Mouse (Mus musculus): ENCODE data around the gene Eefsec. TPM values are rescaled to one million over a fixed set of nuclear protein-coding genes. Genes with fewer than 3 reads are reported as not detected.

Eefsec gene
- polyA plus RNA-seq (2015; fragmentation: Nextera tagmentation; extraction: Ambion mirVana): 37.7 and 42.4 TPM in 2 replicates

DNA sequence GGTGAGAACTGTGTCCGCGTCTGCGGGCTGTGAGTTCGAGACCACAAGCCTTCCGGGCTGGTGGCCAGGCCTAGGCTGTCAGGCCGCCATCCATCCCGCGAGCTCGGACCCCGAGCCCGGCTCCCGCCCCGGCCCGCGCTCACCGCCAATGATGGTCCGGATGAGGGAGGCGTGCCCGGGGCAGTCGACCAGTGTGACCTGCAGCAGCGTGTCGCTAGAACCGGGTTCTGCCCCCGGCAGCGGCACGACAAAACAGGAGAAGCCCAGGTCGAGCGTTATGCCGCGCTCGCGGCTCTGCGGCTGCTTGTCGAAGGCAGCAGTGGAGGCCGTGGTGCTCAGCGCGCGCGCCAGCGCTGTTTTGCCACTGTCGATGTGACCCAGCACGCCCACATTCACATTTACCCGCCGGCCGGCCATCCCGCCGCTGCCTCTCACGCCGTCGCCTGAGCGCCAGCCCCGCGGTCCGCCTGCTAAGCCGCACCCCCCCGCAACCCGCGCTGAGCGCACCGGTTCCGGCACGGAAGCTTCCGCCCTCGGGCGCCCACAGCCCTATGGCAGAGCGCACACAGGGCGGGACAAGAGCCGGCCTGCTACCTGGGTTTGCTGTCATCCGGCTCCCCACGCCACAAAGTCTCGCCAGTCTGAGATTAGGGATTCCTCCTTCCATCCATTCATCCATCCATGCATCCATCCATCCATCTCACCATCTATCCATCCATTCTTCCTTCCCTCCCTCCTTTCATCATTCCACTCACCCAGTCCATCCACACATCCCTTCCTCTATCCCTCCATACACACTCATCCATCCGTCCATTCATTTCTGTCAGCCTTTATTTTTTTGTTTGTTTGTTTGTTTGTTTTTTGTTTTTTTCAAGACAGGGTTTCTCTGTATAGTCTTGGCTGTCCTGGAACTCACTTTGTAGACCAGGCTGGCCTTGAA is at the start of gene Eefsec:
Eefsec (minus strand) TSS at position 477 of the 940 bp plus-strand sequence.
- peak; percentile 78 for ATAC-seq (ENCODE audit: borderline replicate concordance, extremely low read depth, low FRiP score, low TSS enrichment)
- under 1% methylated on average over 71 of the region's 72 CpGs for WGBS
- Histone ChIP-seq H3K4me3 (peak within 1 kb of the TSS; percentile 98), H3K9me3 (no peaks in the 10 kb centered on the region), H3K9ac (peak within 1 kb of the TSS; percentile 91), H3K4me1 (peaks cover 14% of the 10 kb centered on the region), H3K4me2 (peak within 1 kb of the TSS; percentile 88), H3K27me3 (no peaks in the 10 kb centered on the region), H3K27ac (peak within 1 kb of the TSS; percentile 75), H3K36me3 (no peaks in the 10 kb centered on the region)

DNA sequence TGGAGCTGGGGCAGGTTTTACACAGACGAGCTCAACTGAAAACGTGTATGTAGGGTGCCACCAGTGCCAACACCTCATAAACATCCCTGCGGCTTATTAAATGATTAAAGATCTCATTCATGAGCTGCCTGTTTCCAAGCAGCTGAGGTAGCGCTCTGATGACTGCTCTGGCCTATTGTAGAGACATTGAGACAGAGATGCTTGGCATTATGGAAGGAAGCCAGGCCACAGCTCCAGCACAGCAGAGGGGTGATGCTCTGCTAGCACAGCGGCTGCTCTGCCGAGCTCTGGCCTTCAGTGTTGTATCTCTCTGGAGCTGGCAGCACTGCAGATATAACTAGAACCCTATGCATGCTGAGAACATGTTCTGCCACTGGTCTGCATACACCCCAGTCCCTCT is 47.4 kb upstream of the Eefsec start:
- ATAC-seq (ENCODE audit: borderline replicate concordance, extremely low read depth, low FRiP score, low TSS enrichment): no peak
- Histone ChIP-seq H3K27me3 (no peaks in the 10 kb centered on the region), H3K9me3 (no peaks in the 10 kb centered on the region), H3K27ac (no peak overlapping the region), H3K4me2 (no peak overlapping the region), H3K9ac (no peak overlapping the region), H3K4me1 (no peaks in the 10 kb centered on the region), H3K36me3 (peaks cover 39% of the 10 kb centered on the region), H3K4me3 (no peak overlapping the region)
- 85% methylated on average over 6 of the region's 6 CpGs for WGBS

- Histone ChIP-seq H3K27me3 (no peaks in the 10 kb centered on the region), H3K36me3 (peaks cover 51% of the 10 kb centered on the region), H3K9me3 (no peaks in the 10 kb centered on the region), H3K4me2 (no peak overlapping the region), H3K4me1 (no peaks in the 10 kb centered on the region), H3K27ac (no peak overlapping the region), H3K4me3 (no peak overlapping the region), H3K9ac (no peak overlapping the region)
- 91% methylated on average over 12 of the region's 12 CpGs for WGBS
- no peak for ATAC-seq (ENCODE audit: borderline replicate concordance, extremely low read depth, low FRiP score, low TSS enrichment)
Measured at GRCm38 (mm10) chr6:88490629-88491354, 44.5 kb upstream of the Eefsec start.

DNA sequence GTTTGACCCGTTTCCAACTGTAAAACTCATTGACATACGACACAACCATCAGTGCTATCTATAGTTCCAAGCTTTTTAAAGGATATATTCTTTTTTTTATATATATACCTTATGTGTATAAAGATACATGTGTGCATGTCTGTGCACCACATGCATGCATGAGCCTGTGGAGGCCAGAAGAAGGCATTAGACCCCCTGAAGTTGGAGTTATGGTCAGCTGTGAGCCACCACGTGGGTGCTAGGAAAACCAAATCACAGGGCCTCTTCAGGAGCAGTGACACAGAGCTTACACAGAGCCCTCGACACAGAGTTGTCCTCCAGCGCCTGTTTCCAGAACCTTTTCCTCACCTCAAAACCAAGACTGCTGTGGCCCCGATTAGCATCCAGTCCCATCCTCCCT is 43.5 kb upstream of the Eefsec start:
- Histone ChIP-seq H3K9ac (no peak overlapping the region), H3K36me3 (peaks cover 58% of the 10 kb centered on the region)

DNA sequence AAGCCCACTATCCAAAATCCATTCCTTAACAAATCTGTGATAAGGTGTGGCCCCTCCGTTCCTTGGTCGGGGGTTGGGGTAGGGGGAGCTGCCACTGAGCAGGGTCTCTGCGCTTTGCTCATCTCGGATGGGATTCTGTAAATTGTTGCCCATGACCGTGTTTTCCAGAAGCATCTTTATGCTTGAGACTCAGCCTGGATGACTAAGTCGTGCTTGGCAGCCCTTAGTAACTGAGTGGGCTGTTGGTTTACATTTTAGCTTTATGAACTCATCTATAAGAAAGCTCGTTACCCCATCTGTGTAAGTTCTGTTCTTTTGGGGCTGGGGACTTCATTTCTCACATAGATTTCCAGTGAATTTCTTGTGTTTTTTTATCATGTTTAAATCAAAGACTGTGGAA is 42.7 kb upstream of the Eefsec start:
- 90% methylated on average over 7 of the region's 7 CpGs for WGBS
- Histone ChIP-seq H3K4me1 (no peaks in the 10 kb centered on the region), H3K27me3 (no peaks in the 10 kb centered on the region), H3K27ac (no peak overlapping the region), H3K9me3 (no peaks in the 10 kb centered on the region), H3K9ac (no peak overlapping the region), H3K4me3 (no peak overlapping the region), H3K4me2 (no peak overlapping the region), H3K36me3 (peaks cover 65% of the 10 kb centered on the region)
- ATAC-seq (ENCODE audit: borderline replicate concordance, extremely low read depth, low FRiP score, low TSS enrichment): no peak

More for the DNA sequence above, 43.5 kb upstream of the Eefsec start:
- Histone ChIP-seq H3K27ac (no peak overlapping the region), H3K27me3 (no peaks in the 10 kb centered on the region), H3K9me3 (no peaks in the 10 kb centered on the region), H3K4me1 (no peaks in the 10 kb centered on the region), H3K4me2 (no peak overlapping the region), H3K4me3 (no peak overlapping the region)
- WGBS: 85% methylated on average over 6 of the region's 6 CpGs
- no peak for ATAC-seq (ENCODE audit: borderline replicate concordance, extremely low read depth, low FRiP score, low TSS enrichment)

GRCm38 (mm10) chr6:88486893-88487292 is 40.6 kb upstream of the Eefsec start:
- H3K27ac ChIP-seq: no peak overlapping the region
- H3K4me3 ChIP-seq: no peak overlapping the region
- H3K4me1 ChIP-seq: 0 out of 2 replicates have a peak, but pooled peaks cover 5% of the 10 kb centered on the region
- 82% methylated on average over 8 of the region's 8 CpGs for WGBS
- H3K9ac ChIP-seq: no peak overlapping the region
- no peaks in the 10 kb centered on the region for H3K9me3 ChIP-seq
- peaks cover 72% of the 10 kb centered on the region for H3K36me3 ChIP-seq
- no peak overlapping the region for H3K4me2 ChIP-seq
- no peaks in the 10 kb centered on the region for H3K27me3 ChIP-seq
- ATAC-seq (ENCODE audit: borderline replicate concordance, extremely low read depth, low FRiP score, low TSS enrichment): 0 out of 2 replicates have a peak, but pooled peaks have one; percentile 23

DNA sequence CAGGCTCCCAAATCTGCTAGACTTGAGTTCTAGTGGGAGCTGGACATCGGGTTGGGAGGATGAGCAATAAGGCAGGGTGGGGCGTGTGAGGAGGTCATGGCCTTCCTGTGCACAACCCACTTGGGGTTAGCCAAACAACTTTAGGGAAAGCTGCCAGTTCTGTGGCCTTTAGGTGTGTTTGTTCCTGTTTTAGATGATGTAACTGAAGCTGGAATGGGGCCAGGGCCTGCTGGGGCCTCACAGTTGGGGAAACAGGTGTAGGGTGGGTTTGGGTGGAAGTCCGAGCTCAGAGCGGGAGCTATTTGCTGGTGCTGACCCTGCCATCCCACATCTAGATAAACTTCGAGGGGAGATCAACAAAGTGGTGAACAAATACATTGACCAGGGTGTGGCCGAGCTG is 39.0 kb upstream of the Eefsec start:
- H3K27ac ChIP-seq: no peak overlapping the region
- H3K9ac ChIP-seq: no peak overlapping the region
- no peak overlapping the region for H3K4me2 ChIP-seq
- ATAC-seq (ENCODE audit: borderline replicate concordance, extremely low read depth, low FRiP score, low TSS enrichment): no peak
- peaks cover 80% of the 10 kb centered on the region for H3K36me3 ChIP-seq
- 67% methylated on average over 6 of the region's 6 CpGs for WGBS
- no peaks in the 10 kb centered on the region for H3K27me3 ChIP-seq
- 0 out of 2 replicates have a peak, but pooled peaks cover 5% of the 10 kb centered on the region for H3K4me1 ChIP-seq
- H3K4me3 ChIP-seq: no peak overlapping the region
- H3K9me3 ChIP-seq: no peaks in the 10 kb centered on the region

DNA sequence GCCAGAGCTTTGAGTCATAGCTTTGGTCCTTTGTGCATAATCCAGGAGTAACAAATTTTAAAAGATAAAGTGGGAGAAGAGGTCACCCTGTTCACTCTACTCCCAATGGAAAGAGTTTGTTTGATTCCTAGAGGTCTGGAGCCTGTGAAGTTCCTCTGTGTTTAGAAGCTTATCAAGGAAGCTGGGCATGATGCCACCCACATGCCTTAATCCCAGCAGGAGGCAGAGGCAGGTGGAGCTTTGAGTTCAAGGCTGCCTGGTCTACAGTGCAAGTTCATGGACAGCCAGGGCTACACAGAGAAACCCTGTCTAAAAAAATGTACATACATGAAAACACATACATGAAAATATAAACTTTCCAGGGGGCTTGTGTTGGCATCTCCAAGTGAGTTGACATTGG is 37.6 kb upstream of the Eefsec start:
- ATAC-seq (ENCODE audit: borderline replicate concordance, extremely low read depth, low FRiP score, low TSS enrichment): no peak
- H3K36me3 ChIP-seq: peaks cover 91% of the 10 kb centered on the region
- H3K9ac ChIP-seq: no peak overlapping the region
- no peaks in the 10 kb centered on the region for H3K9me3 ChIP-seq
- H3K27ac ChIP-seq: no peak overlapping the region
- H3K27me3 ChIP-seq: no peaks in the 10 kb centered on the region
- 0 out of 2 replicates have a peak, but pooled peaks cover 5% of the 10 kb centered on the region for H3K4me1 ChIP-seq
- no peak overlapping the region for H3K4me3 ChIP-seq
- no peak overlapping the region for H3K4me2 ChIP-seq

DNA sequence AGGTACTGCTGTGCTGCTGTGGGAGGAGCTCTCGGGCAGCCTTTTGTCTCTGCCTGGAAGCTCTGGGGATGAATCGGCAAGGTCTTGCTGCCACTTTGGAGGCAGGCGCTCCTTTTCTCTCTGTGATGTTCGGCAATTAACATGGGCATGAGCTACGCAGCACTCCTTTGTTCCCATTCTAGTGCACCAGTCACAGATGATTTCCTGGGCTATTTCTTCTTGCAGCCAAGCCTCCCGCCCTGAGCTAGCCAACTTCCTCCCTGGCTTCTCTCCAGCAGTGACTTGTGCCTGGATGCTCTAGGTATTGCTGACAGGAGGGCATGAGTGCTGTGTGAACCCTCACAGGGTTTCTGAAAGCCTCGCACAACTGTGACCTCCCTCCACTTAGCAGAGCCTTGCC is 36.8 kb upstream of the Eefsec start:
- ATAC-seq (ENCODE audit: borderline replicate concordance, extremely low read depth, low FRiP score, low TSS enrichment): no peak
- no peaks in the 10 kb centered on the region for H3K27me3 ChIP-seq
- H3K36me3 ChIP-seq: peaks cover 89% of the 10 kb centered on the region
- no peak overlapping the region for H3K4me2 ChIP-seq
- 0 out of 2 replicates have a peak, but pooled peaks cover 5% of the 10 kb centered on the region for H3K4me1 ChIP-seq
- 68% methylated on average over 7 of the region's 7 CpGs for WGBS
- no peak overlapping the region for H3K27ac ChIP-seq
- H3K9me3 ChIP-seq: no peaks in the 10 kb centered on the region
- no peak overlapping the region for H3K4me3 ChIP-seq
- no peak overlapping the region for H3K9ac ChIP-seq

GRCm38 (mm10) chr6:88480421-88480820 is 34.1 kb upstream of the Eefsec start:
- 0 out of 2 replicates have a peak, but pooled peaks cover 5% of the 10 kb centered on the region for H3K4me1 ChIP-seq

DNA sequence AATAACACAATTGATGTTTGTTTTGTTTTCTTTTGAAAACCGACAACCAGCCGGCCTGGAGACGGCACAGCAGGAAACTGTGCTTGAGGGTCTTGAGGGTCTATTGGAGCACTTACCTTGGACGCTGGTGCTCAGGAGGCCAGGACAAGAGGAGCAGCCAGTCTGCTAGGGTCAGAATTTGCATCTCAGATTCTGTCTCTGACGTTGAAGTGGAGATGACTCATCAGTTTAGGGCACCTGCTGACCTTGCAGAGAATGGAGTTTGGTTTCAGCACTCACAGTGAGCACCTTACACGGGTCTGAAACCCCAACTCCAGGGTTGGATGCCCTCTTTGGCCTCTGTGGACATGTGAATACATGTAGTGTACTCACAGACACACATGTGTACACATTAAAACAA is 23.5 kb upstream of the Eefsec start:
- Histone ChIP-seq H3K27me3 (no peaks in the 10 kb centered on the region), H3K4me3 (no peak overlapping the region), H3K27ac (no peak overlapping the region), H3K9ac (no peak overlapping the region), H3K4me1 (peaks cover 10% of the 10 kb centered on the region), H3K9me3 (no peaks in the 10 kb centered on the region), H3K36me3 (peaks cover 69% of the 10 kb centered on the region), H3K4me2 (no peak overlapping the region)
- no peak for ATAC-seq (ENCODE audit: borderline replicate concordance, extremely low read depth, low FRiP score, low TSS enrichment)
- WGBS: 73% methylated on average over 6 of the region's 6 CpGs

More at GRCm38 (mm10) chr6:88480421-88480820, 34.1 kb upstream of the Eefsec start:
- Histone ChIP-seq H3K9me3 (no peaks in the 10 kb centered on the region), H3K36me3 (peaks cover 80% of the 10 kb centered on the region), H3K27ac (no peak overlapping the region), H3K27me3 (no peaks in the 10 kb centered on the region), H3K9ac (no peak overlapping the region), H3K4me2 (no peak overlapping the region), H3K4me3 (no peak overlapping the region)
- no peak for ATAC-seq (ENCODE audit: borderline replicate concordance, extremely low read depth, low FRiP score, low TSS enrichment)
- 60% methylated on average over 6 of the region's 6 CpGs for whole genome bisulfite sequencing

Data from lung, embryonic 15.5 days (tissue).